Mouse (Mus musculus): Measurements from ENCODE around the gene Calcoco1.

GRCm38 (mm10) chr15:102739520-102740297 is 17.7 kb upstream of the Calcoco1 start:
- TF ChIP-seq POLR2A (IDR thresholded peaks at IDR 0.05; ENCODE audit: borderline replicate concordance, control insufficient read depth, low read depth, low read length) (no peak), CTCF (IDR thresholded peaks at IDR 0.05; ENCODE audit: control insufficient read depth, insufficient read depth, low read length) (peak; percentile 83)

Measured in bone marrow, adult 2 months (tissue).